Mouse (Mus musculus) CH12.LX (cell line): Measurements from ENCODE around the gene Cfap45. TPM values are rescaled to one million over a fixed set of nuclear protein-coding genes. Genes with fewer than 3 reads are reported as not detected.

Experiments
- DNase-seq: peaks from one replicate; pipeline ENCODE4 v3.0.0-alpha.2; 2013; ENCODE audit errors: extremely low read depth
- H3K27ac ChIP-seq: 2 replicates; pipeline ENCODE4 v1.5.1; 2012; ENCODE audit warnings: low read depth, mild to moderate bottlenecking, control low read depth, moderate library complexity; ENCODE audit not compliant: insufficient read depth
- H3K27me3 ChIP-seq: replicated peaks from 2 replicates; pipeline ENCODE3; 2012; ENCODE audit warnings: inconsistent platforms
- H3K36me3 ChIP-seq, 2 experiments: replicated peaks in 1 of 2; 2 replicates each; pipeline versions ENCODE3 to v1.6.1; 2012; ENCODE audit warnings: inconsistent platforms in 1 of 2, low read length in 1 of 2, mild to moderate bottlenecking in 1 of 2, mixed read lengths in 1 of 2, moderate library complexity in 1 of 2; ENCODE audit not compliant: control insufficient read depth in 1 of 2, insufficient read depth in 1 of 2
- H3K4me1 ChIP-seq, 2 experiments: 2 replicates each; pipeline ENCODE4 v1.6.1; 2012; ENCODE audit warnings: inconsistent platforms in 1 of 2, moderate library complexity in 1 of 2; ENCODE audit not compliant: insufficient read depth in 2 of 2, control insufficient read depth in 1 of 2
- H3K4me2 ChIP-seq: 2 replicates; pipeline ENCODE4 v1.6.1; 2012; ENCODE audit warnings: low read depth, mild to moderate bottlenecking, control low read depth; ENCODE audit not compliant: poor library complexity, insufficient read depth, severe bottlenecking
- H3K4me3 ChIP-seq, 3 experiments: fragments of 150-350 bp in 1 of 3; sonication (generic) in 1 of 3; replicated peaks in 1 of 3; 2 replicates each; pipeline versions ENCODE3 to v1.5.1; 2011 to 2012; ENCODE audit warnings: low read depth in 2 of 3, low read length in 2 of 3, mild to moderate bottlenecking in 2 of 3, moderate library complexity in 2 of 3, control low read depth in 1 of 3, improper control_type of control experiment in 1 of 3, inconsistent platforms in 1 of 3, mixed read lengths in 1 of 3; ENCODE audit not compliant: poor library complexity in 1 of 3
- H3K79me2 ChIP-seq: replicated peaks from 2 replicates; pipeline ENCODE4 v1.6.1; 2012; ENCODE audit warnings: mild to moderate bottlenecking, moderate library complexity; ENCODE audit not compliant: control insufficient read depth, poor library complexity, insufficient read depth, severe bottlenecking; ENCODE audit errors: extremely low read depth
- H3K9ac ChIP-seq: 2 replicates; pipeline ENCODE4 v1.6.1; 2012; ENCODE audit warnings: low read depth, mild to moderate bottlenecking, control low read depth, moderate library complexity; ENCODE audit not compliant: insufficient read depth
- H3K9me3 ChIP-seq: replicated peaks from 2 replicates; pipeline ENCODE3; 2012; ENCODE audit warnings: low read length, inconsistent platforms, mixed read lengths
- CHD1 ChIP-seq: IDR thresholded peaks from 2 replicates; pipeline ENCODE4 v1.6.1; 2012; ENCODE audit warnings: low read depth, low read length, improper control_type of control experiment, inconsistent platforms
- CHD2 ChIP-seq: IDR thresholded peaks from 2 replicates; pipeline ENCODE4 v1.6.1; 2011; ENCODE audit warnings: low read length, improper control_type of control experiment
- EP300 ChIP-seq: IDR thresholded peaks from 2 replicates; pipeline ENCODE4 v1.6.1; 2011; ENCODE audit warnings: low read length, improper control_type of control experiment
- GABPA ChIP-seq: IDR thresholded peaks from 2 replicates; pipeline ENCODE4 v1.6.1; 2012; ENCODE audit warnings: low read depth, low read length, improper control_type of control experiment, inconsistent platforms; ENCODE audit not compliant: insufficient replicate concordance
- IRF4 ChIP-seq: IDR thresholded peaks from 2 replicates; pipeline ENCODE4 v1.6.1; 2014; ENCODE audit warnings: low read depth, mild to moderate bottlenecking, inconsistent platforms, low read length, improper control_type of control experiment
- JUN ChIP-seq: IDR thresholded peaks from 2 replicates; pipeline ENCODE4 v1.6.1; 2011; ENCODE audit warnings: low read depth, mild to moderate bottlenecking, low read length, improper control_type of control experiment, moderate library complexity; ENCODE audit not compliant: insufficient read depth
- JUND ChIP-seq: conservative IDR thresholded peaks from 2 replicates; pipeline ENCODE4 v1.6.1; 2011; ENCODE audit warnings: low read depth, low read length, improper control_type of control experiment
- KAT2A ChIP-seq: IDR thresholded peaks from 2 replicates; pipeline ENCODE4 v1.6.1; 2012; ENCODE audit warnings: low read length, improper control_type of control experiment, inconsistent platforms; ENCODE audit not compliant: insufficient replicate concordance
- MAX ChIP-seq: IDR thresholded peaks from 2 replicates; pipeline ENCODE4 v1.6.1; 2011; ENCODE audit warnings: low read length, improper control_type of control experiment
- MEF2A ChIP-seq: IDR thresholded peaks from 2 replicates; pipeline ENCODE4 v1.6.1; 2014; ENCODE audit warnings: low read depth, mild to moderate bottlenecking, inconsistent platforms, low read length, improper control_type of control experiment, borderline replicate concordance
- MXI1 ChIP-seq: IDR thresholded peaks from 2 replicates; pipeline ENCODE4 v1.6.1; 2011; ENCODE audit warnings: mild to moderate bottlenecking, low read depth, low read length, improper control_type of control experiment
- MYC ChIP-seq: IDR thresholded peaks from 2 replicates; pipeline ENCODE4 v1.6.1; 2011; ENCODE audit warnings: low read depth, mild to moderate bottlenecking, improper control_type of control experiment, low read length
- NELFE ChIP-seq: IDR thresholded peaks from 2 replicates; pipeline ENCODE4 v1.6.1; 2011; ENCODE audit warnings: low read depth, low read length, improper control_type of control experiment
- PAX5 ChIP-seq: IDR thresholded peaks from 2 replicates; pipeline ENCODE4 v1.6.1; 2012; ENCODE audit warnings: low read length, inconsistent platforms, mixed read lengths
- POLR2A ChIP-seq: IDR thresholded peaks from 2 replicates; pipeline ENCODE4 v1.6.1; 2011; ENCODE audit warnings: low read depth, mild to moderate bottlenecking, improper control_type of control experiment, low read length
- RCOR1 ChIP-seq: conservative IDR thresholded peaks from 2 replicates; pipeline ENCODE4 v1.6.1; 2012; ENCODE audit warnings: low read depth, mild to moderate bottlenecking, inconsistent platforms, low read length, improper control_type of control experiment
- TCF12 ChIP-seq: IDR thresholded peaks from 2 replicates; pipeline ENCODE4 v1.6.1; 2014; ENCODE audit warnings: low read depth, mild to moderate bottlenecking, inconsistent platforms, low read length, improper control_type of control experiment
- UBTF ChIP-seq: IDR thresholded peaks from 2 replicates; pipeline ENCODE4 v1.6.1; 2012; ENCODE audit warnings: low read depth, mild to moderate bottlenecking, inconsistent platforms, low read length, improper control_type of control experiment, moderate library complexity
- USF1 ChIP-seq: IDR thresholded peaks from 2 replicates; pipeline ENCODE4 v1.6.1; 2014; ENCODE audit warnings: low read depth, mild to moderate bottlenecking, inconsistent platforms, low read length, improper control_type of control experiment
- ZC3H11A ChIP-seq: IDR thresholded peaks from 2 replicates; pipeline ENCODE4 v1.6.1; 2012; ENCODE audit warnings: low read depth, mild to moderate bottlenecking, inconsistent platforms, low read length, improper control_type of control experiment
- ZKSCAN1 ChIP-seq: IDR thresholded peaks from 2 replicates; pipeline ENCODE4 v1.6.1; 2012; ENCODE audit warnings: low read depth, inconsistent platforms, low read length, improper control_type of control experiment, borderline replicate concordance
- dilution Hi-C: fragments of 300-500 bp; cut with MboI; formaldehyde crosslinking; loops from 2 replicates; pipeline ENCODE4 v1.14.3; 2020; ENCODE audit warnings: low sequenced_read_pairs; ENCODE audit not compliant: extremely low pct_unique_long_range_greater_than_20kb, extremely low pct_ligation_motif_present
- in situ Hi-C: fragments of 300-500 bp; cut with MboI; formaldehyde crosslinking; loops from 3 replicates; pipeline ENCODE4 v1.14.3; 2019; ENCODE audit warnings: low sequenced_read_pairs, low pct_ligation_motif_present, low pct_unique_long_range_greater_than_20kb, mixed read lengths
- polyA plus RNA-seq: library from polyadenylated mRNA; unstranded; fragments of >175 nt; gene quantifications from 2 replicates; pipeline ENCODE4 v1.2.1, GENCODE M21; 2012; ENCODE audit warnings: low read depth; ENCODE audit not compliant: insufficient read length
- total RNA-seq, 2 experiments: library from RNA; depleted of rRNA; stranded (reverse); fragments of 300-350 nt in 1 of 2; fragments of >200 nt in 1 of 2; gene quantifications; 2 replicates each; pipeline ENCODE4 v1.2.3; 2012 to 2014

Gene Cfap45
- total and polyA plus RNA-seq, 3 experiments, result not detected

DNA sequence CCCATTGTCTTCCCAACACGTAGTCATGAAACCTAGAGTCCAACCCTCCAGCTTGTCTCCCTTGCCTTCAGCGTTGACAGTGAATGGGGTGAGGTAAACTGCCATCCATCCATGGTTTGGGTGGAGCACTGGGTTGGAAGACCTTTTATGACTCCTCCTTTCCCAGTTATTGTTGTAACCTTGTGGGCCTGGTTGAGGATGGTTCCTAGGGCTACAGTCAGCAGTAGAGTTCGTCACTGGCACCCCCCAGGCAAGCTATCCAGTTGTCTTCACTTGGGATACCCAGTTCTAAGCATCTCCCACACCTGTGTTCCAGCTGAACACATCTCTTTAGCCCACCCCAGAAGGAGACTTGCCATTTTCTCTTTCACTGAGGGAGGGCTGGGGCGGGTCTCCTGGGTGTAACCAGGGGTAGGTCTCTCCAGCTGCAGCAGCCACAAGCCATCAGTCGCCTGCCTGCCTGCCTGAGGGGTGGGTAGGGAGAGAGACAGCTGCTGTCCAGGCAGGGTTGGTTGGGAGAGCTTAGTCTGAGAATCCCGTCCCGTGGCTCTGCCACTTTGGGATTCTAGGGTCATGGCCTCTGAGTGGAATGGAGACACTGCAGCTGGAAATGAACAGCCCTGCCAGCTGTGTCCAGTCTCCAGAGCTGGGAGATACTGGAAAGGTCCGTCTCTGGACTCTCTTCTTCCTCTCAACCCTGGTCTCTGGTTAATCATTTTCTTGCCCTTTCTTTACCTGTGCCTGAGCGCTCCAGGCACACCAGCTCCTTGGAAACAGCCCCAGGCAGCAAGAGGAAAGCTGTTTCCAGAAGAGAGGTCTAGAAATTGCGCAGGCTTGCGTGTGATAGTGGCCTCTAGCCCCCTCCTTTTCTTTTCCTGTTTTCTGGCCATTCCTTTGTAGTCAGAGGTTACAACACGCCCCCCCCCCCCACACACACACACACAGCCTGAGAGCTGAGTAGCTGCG lies 18.2 kb upstream of the Cfap45 start:
- Histone ChIP-seq H3K9ac (peak overlapping the region; percentile 83; the same call in 1 of the 2 replicates), H3K27ac (peak overlapping the region; percentile 59), H3K4me3 (peak overlapping the region in 2 of 3 experiments; percentile 88 to 90), H3K4me1 (peaks cover 22 to 53% of the 10 kb centered on the region in 2 experiments), H3K36me3 (peaks cover 28 to 65% of the 10 kb centered on the region in 2 experiments), H3K9me3 (no peaks in the 10 kb centered on the region), H3K79me2 (peaks cover 47% of the 10 kb centered on the region), H3K4me2 (peak overlapping the region; percentile 68), H3K27me3 (no peaks in the 10 kb centered on the region)
- in situ Hi-C loops (no loop called here), dilution Hi-C loops (no loop called here)
- no peak for DNase-seq
- TF ChIP-seq MAX (no peak), CHD2 (no peak), TCF12 (no peak), MXI1 (no peak), MYC (no peak), IRF4 (no peak), JUND (no peak), POLR2A (no peak), UBTF (no peak), NELFE (no peak), USF1 (no peak), CHD1 (no peak), GABPA (no peak), KAT2A (no peak), MEF2A (no peak; the same call in 1 of the 2 replicates)

DNA sequence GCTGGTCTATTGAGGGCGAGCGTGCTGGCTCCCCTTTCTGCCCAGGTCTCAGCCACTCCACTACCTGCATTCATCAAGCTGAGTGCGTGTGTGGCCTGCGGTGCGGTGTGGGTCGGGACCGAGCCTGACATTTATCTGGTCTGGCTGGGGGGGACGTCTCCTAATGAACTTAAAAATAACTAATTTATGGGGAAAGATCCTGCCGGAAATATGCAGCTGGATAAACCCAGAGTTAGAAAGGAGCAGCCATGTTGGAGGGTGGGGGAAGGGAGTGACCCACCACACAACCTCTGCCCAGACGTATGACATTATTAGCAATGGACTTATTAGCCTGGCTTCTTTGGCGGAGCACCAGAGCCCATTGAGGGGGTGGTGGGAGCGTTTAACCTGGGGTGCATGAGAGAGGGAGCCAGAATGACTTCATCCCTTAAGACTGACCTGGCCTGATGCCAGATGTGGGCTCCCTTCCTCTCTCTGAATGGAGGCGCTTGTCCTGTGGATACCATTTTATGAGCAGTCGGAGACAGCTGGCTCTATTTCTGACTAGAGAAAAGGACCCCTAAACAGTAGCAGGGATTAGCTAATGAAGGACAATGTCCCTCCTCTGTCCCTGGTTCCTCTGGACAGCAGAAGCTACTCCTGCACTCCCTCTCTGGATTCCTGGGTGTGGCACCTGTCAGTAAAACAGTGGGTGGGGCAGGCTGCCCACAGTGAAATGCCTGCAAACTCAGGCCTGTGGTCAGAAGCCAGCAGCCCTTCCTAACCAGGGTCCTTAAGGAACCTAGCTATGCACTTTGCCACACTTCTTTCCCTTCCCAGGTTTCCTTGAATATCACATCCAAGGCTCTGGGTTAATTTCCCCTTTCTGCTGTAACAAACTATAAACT lies 17.2 kb upstream of the Cfap45 start:
- Histone ChIP-seq H3K4me3 (no peak overlapping the region), H3K27me3 (no peaks in the 10 kb centered on the region), H3K9me3 (no peaks in the 10 kb centered on the region), H3K4me2 (no peak overlapping the region), H3K79me2 (peaks cover 47% of the 10 kb centered on the region), H3K27ac (peak overlapping the region; percentile 59), H3K36me3 (peaks cover 35 to 65% of the 10 kb centered on the region in 2 experiments), H3K9ac (no peak overlapping the region)
- in situ Hi-C loops, result no loop called here
- no peak for DNase-seq
- dilution Hi-C loops, result no loop called here
- TF ChIP-seq UBTF, result no peak
- TF ChIP-seq ZKSCAN1, result no peak
- TF ChIP-seq PAX5, result no peak
- no peak for TF ChIP-seq JUN
- TF ChIP-seq RCOR1, result no peak
- no peak for TF ChIP-seq EP300
- no peak for TF ChIP-seq TCF12
- no peak for TF ChIP-seq ZC3H11A
- TF ChIP-seq, all 38 proteins: peak for 0
- H3K4me1 ChIP-seq, result peaks cover 22 to 59% of the 10 kb centered on the region in 2 experiments
